Mouse (Mus musculus) hindbrain, embryonic 14.5 days (tissue): ENCODE measurements around the gene 4930435E12Rik. TPM values are rescaled to one million over a fixed set of nuclear protein-coding genes. Genes with fewer than 3 reads are reported as not detected.

Experiments used
- ATAC-seq: fragments of 200-750 bp; cut with Nextera tagmentation; 2 replicates; pipeline ENCODE4 v1.8.0; 2017; ENCODE audit warnings: moderate number of reproducible peaks, mild to moderate bottlenecking, moderate TSS enrichment, moderate library complexity; ENCODE audit not compliant: low FRiP score
- DNase-seq: peaks from one replicate; pipeline ENCODE4 v3.0.0-alpha.2; 2015; ENCODE audit warnings: low spot score
- H3K27ac ChIP-seq: fragments of 300-500 bp; sonication (generic); 2 replicates; pipeline ENCODE4 v1.5.1; 2014; ENCODE audit warnings: mild to moderate bottlenecking, moderate library complexity
- H3K27me3 ChIP-seq: fragments of 300-500 bp; sonication (generic); 2 replicates; pipeline ENCODE4 v1.6.1; 2014; ENCODE audit warnings: mild to moderate bottlenecking, low read length, mixed read lengths; ENCODE audit not compliant: control insufficient read depth, insufficient read depth
- H3K36me3 ChIP-seq: fragments of 300-500 bp; sonication (generic); replicated peaks from 2 replicates; pipeline ENCODE4 v1.6.1; 2014; ENCODE audit not compliant: control insufficient read depth, insufficient read depth
- H3K4me1 ChIP-seq: fragments of 300-500 bp; sonication (generic); replicated peaks from 2 replicates; pipeline ENCODE4 v1.6.1; 2014; ENCODE audit warnings: antibody characterized with exemption, low read length, mixed read lengths; ENCODE audit not compliant: control insufficient read depth, insufficient read depth
- H3K4me2 ChIP-seq: fragments of 300-500 bp; sonication (generic); replicated peaks from 2 replicates; pipeline ENCODE4 v1.6.1; 2014; ENCODE audit warnings: mild to moderate bottlenecking, moderate library complexity
- H3K4me3 ChIP-seq: fragments of 300-500 bp; sonication (generic); replicated peaks from 2 replicates; pipeline ENCODE4 v1.5.1; 2014; ENCODE audit warnings: mild to moderate bottlenecking, low read length
- H3K9ac ChIP-seq: fragments of 300-500 bp; sonication (generic); 2 replicates; pipeline ENCODE4 v1.6.1; 2014
- H3K9me3 ChIP-seq: fragments of 300-500 bp; sonication (generic); 2 replicates; pipeline ENCODE4 v1.6.1; 2016; ENCODE audit warnings: low read length; ENCODE audit not compliant: control insufficient read depth
- WGBS: fragments of 180-500 bp; shearing (Covaris S2); extraction: QIAGEN DNeasy Blood & Tissue Kit; methylation state at CpG from one replicate; pipeline ENCODE4 v1.1.7; 2014; 5-methylcytosine and 5-hydroxymethylcytosine counted together
- polyA plus RNA-seq: library from polyadenylated mRNA; unstranded; fragments of >200 nt; fragmentation: Nextera tagmentation; extraction: Ambion mirVana; gene quantifications from 2 replicates; pipeline ENCODE4 v1.2.1, GENCODE M21; 2014

Gene 4930435E12Rik
- polyA plus RNA-seq, 1 experiment from 2014 or later: not detected

DNA sequence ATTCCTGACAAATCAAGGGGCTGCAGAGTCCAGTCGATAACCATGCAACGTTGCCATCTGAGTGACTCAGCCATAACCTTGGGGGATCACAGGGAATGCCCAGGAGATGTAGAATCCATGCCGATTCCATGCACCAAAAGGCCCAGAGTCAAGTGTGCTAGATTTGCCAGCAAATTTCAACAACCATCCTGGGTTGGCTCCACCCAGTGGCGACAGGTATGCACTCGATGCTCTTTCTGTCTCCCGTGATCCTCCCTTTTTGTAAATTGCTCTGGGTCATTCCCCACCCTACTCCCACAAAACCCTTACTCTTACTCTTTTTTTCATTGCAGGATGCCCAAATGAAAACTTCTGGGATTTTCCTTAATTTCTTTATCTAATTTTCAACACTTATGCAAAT is 52.2 kb downstream of the 4930435E12Rik start:
- 72% methylated on average over 6 of the region's 6 CpGs for WGBS
- H3K9ac ChIP-seq: no peak overlapping the region

DNA sequence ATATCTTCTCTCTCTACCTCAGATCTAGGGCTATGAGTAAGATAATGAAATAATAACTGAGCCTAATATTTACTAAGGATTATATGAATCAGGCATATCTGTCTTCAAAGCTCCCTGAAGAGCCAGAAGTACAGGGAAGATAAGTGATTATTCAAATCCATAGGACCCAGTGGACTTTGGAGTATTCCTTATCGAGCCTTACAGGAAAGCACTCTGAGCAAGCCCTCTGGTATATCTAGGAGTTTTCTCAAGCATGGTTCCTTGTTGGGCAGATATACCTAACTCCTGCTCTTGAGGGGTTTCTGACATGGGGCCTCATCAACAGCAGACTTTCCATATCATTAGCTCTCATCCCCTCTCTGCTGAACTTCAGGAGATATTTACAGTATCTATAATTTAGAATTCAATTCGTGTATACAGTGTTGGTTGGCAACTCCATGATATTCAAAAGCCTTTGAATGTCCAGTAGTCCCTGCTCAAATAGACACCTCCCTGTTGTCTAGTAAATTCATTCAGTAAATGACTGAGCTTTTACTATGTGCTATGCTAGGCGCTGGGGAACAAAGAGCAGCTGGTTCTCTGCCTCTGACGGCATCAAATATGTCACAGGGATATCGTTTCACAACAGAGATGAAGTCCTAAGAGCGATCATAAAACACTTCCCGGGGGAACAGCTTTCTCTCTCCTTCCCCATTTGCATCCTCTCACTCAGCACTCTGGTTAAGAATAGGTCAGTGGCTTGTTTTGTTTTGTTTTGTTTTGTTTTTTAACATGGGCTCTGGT is 53.4 kb downstream of the 4930435E12Rik start:
- DNase-seq: no peak
- Histone ChIP-seq H3K4me1 (no peaks in the 10 kb centered on the region), H3K9ac (no peak overlapping the region), H3K27ac (no peak overlapping the region), H3K4me2 (no peak overlapping the region), H3K36me3 (no peaks in the 10 kb centered on the region), H3K9me3 (no peaks in the 10 kb centered on the region), H3K4me3 (no peak overlapping the region), H3K27me3 (no peaks in the 10 kb centered on the region)
- WGBS: 53% methylated on average over 7 of the region's 7 CpGs
- no peak for ATAC-seq

More for the DNA sequence above, 52.2 kb downstream of the 4930435E12Rik start:
- no peaks in the 10 kb centered on the region for H3K9me3 ChIP-seq
- no peaks in the 10 kb centered on the region for H3K36me3 ChIP-seq
- ATAC-seq (no peak), DNase-seq (no peak)
- H3K4me3 ChIP-seq: no peak overlapping the region
- H3K27ac ChIP-seq: no peak overlapping the region
- H3K4me2 ChIP-seq: no peak overlapping the region
- H3K27me3 ChIP-seq: no peaks in the 10 kb centered on the region
- no peaks in the 10 kb centered on the region for H3K4me1 ChIP-seq

DNA sequence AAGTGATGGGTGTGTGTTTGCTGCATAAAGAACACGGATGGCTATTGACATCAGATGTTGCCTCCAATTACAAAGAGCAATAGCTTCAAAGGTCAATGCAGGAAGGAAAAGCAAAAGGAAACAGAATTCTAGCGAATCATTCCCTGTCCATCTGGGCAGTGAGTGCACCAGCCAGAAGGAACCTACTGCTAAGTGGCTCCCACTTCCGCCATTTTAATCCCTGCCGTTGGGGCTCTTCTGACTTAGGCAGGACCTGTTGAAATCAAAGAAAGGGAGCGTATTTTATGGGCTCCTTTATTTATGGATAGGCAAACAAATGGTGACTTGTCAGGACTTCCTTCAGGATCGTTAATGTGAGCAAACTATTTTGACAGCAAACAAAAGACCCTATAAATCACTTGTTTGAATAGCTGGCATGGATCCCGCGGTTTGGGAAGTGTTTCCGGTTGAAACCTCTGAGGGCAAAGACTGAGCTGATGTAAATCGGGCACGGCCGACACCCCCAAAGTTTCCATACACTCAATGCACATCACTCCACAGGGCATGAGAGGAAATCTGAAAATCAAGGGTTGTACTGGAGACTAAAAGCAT is 55.5 kb downstream of the 4930435E12Rik start:
- DNase-seq: no peak
- 48% methylated on average over 12 of the region's 12 CpGs for WGBS
- Histone ChIP-seq H3K4me2 (no peak overlapping the region), H3K4me1 (no peaks in the 10 kb centered on the region), H3K9me3 (no peaks in the 10 kb centered on the region), H3K27ac (no peak overlapping the region), H3K4me3 (no peak overlapping the region), H3K27me3 (no peaks in the 10 kb centered on the region), H3K36me3 (peaks cover 14% of the 10 kb centered on the region), H3K9ac (no peak overlapping the region)
- ATAC-seq: no peak

- no peak overlapping the region for H3K27ac ChIP-seq
- no peak for ATAC-seq
- H3K36me3 ChIP-seq: peaks cover 31% of the 10 kb centered on the region
- no peak overlapping the region for H3K4me3 ChIP-seq
- no peaks in the 10 kb centered on the region for H3K27me3 ChIP-seq
- H3K9me3 ChIP-seq: no peaks in the 10 kb centered on the region
- no peaks in the 10 kb centered on the region for H3K4me1 ChIP-seq
- H3K4me2 ChIP-seq: no peak overlapping the region
- WGBS: 95% methylated on average over 6 of the region's 6 CpGs
- no peak for DNase-seq
- H3K9ac ChIP-seq: no peak overlapping the region
Observed at GRCm38 (mm10) chr16:38771145-38771544, 57.4 kb downstream of the 4930435E12Rik start.

DNA sequence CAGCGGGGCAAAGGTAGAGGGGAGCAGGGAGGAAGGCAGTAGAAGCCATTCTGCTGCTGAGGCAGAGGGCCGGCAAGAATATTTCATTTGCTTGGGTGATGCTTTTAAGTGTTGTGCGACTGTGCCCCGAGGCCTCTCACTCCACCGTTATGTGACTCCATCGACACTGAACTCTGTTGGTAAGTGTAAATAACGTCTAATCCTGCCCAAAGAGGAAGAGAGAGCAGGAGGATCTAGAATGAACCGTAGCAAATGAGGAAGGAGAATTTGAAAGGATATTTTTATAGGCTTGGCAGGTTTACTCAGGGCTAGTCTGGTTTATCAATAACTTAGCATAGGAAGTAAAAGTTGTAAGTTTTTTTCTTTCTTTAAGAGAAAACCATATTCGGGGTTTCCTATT is 59.0 kb downstream of the 4930435E12Rik start:
- no peak for ATAC-seq
- Histone ChIP-seq H3K4me3 (no peak overlapping the region), H3K9me3 (no peaks in the 10 kb centered on the region), H3K9ac (no peak overlapping the region), H3K27me3 (no peaks in the 10 kb centered on the region), H3K4me1 (no peaks in the 10 kb centered on the region), H3K27ac (no peak overlapping the region), H3K4me2 (no peak overlapping the region), H3K36me3 (peaks cover 43% of the 10 kb centered on the region)
- no peak for DNase-seq
- WGBS: 91% methylated on average over 9 of the region's 9 CpGs

- peaks cover 52% of the 10 kb centered on the region for H3K36me3 ChIP-seq
- H3K27me3 ChIP-seq: no peaks in the 10 kb centered on the region
- DNase-seq: no peak
- no peak overlapping the region for H3K4me3 ChIP-seq
- no peak overlapping the region for H3K27ac ChIP-seq
- no peak overlapping the region for H3K9ac ChIP-seq
- no peak for ATAC-seq
- no peaks in the 10 kb centered on the region for H3K9me3 ChIP-seq
- H3K4me1 ChIP-seq: no peaks in the 10 kb centered on the region
- 95% methylated on average over 8 of the region's 8 CpGs for WGBS
- H3K4me2 ChIP-seq: no peak overlapping the region
Observed at GRCm38 (mm10) chr16:38768386-38768785, 60.2 kb downstream of the 4930435E12Rik start.

GRCm38 (mm10) chr16:38767761-38768160 is 60.8 kb downstream of the 4930435E12Rik start:
- Histone ChIP-seq H3K27me3 (no peaks in the 10 kb centered on the region), H3K9ac (no peak overlapping the region), H3K27ac (no peak overlapping the region), H3K9me3 (no peaks in the 10 kb centered on the region), H3K4me2 (no peak overlapping the region), H3K4me1 (no peaks in the 10 kb centered on the region), H3K36me3 (peaks cover 58% of the 10 kb centered on the region), H3K4me3 (no peak overlapping the region)
- ATAC-seq (no peak), DNase-seq (no peak)
- 81% methylated on average over 8 of the region's 8 CpGs for WGBS

- ATAC-seq (no peak), DNase-seq (no peak)
- H3K27me3 ChIP-seq: no peaks in the 10 kb centered on the region
- no peaks in the 10 kb centered on the region for H3K4me1 ChIP-seq
- no peaks in the 10 kb centered on the region for H3K9me3 ChIP-seq
- H3K4me2 ChIP-seq: no peak overlapping the region
- 69% methylated on average over 3 of the region's 3 CpGs for WGBS
- no peak overlapping the region for H3K9ac ChIP-seq
- H3K4me3 ChIP-seq: no peak overlapping the region
- no peak overlapping the region for H3K27ac ChIP-seq
- peaks cover 58% of the 10 kb centered on the region for H3K36me3 ChIP-seq
Observed at GRCm38 (mm10) chr16:38766671-38767070, 61.9 kb downstream of the 4930435E12Rik start.

- peaks cover 56% of the 10 kb centered on the region for H3K36me3 ChIP-seq
- WGBS: 81% methylated on average over 4 of the region's 4 CpGs
- DNase-seq: no peak
Observed at GRCm38 (mm10) chr16:38763508-38763907, 65.0 kb downstream of the 4930435E12Rik start.

More at GRCm38 (mm10) chr16:38763508-38763907, 65.0 kb downstream of the 4930435E12Rik start:
- H3K27me3 ChIP-seq: no peaks in the 10 kb centered on the region
- H3K4me1 ChIP-seq: no peaks in the 10 kb centered on the region
- no peaks in the 10 kb centered on the region for H3K9me3 ChIP-seq
- no peak for ATAC-seq
- H3K4me2 ChIP-seq: no peak overlapping the region
- H3K27ac ChIP-seq: no peak overlapping the region
- no peak overlapping the region for H3K4me3 ChIP-seq
- no peak overlapping the region for H3K9ac ChIP-seq
